Mouse (Mus musculus) telencephalon, adult 2 months (tissue): ENCODE results near the gene Sncg.
"Not testable (repeated sequence)": the region's sequence is repeated elsewhere in the genome, so short reads cannot be mapped to it uniquely, and the experiment has no call there.

Experiments used
- DNase-seq: peaks from one replicate; pipeline ENCODE4 v3.0.0-alpha.2; 2011; ENCODE audit warnings: low read depth, low spot score

The Sncg gene

GRCm38 (mm10) chr14:34374577-34374976, at the start of gene Sncg:
Sncg (minus strand) TSS chr14:34374789.
- DNase-seq: no peak

- no peak for DNase-seq
Observed at GRCm38 (mm10) chr14:34421078-34421477, 46.5 kb upstream of the Sncg start.

DNA sequence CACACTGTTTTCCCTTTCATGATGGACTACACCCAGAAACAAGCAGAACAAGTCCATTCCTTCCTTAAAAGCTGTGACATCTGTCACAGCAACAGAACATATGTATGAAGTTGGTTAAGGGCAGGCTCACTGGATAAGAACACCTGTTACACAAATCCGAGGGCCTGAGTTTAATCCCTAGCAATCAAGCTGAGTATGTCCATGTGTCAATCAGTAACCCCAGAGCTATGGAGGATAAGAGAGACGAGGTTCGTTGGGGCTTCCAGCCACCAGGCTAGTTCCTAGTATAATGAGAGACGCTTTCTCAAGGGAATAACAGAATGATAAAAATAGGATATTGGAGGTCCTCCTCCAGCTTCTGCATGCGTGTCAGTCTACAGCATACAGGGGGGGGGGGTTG, 42.9 kb upstream of the Sncg start:
- DNase-seq: no peak

GRCm38 (mm10) chr14:34416946-34417345, 42.4 kb upstream of the Sncg start:
- not testable (repeated sequence) for DNase-seq

DNA sequence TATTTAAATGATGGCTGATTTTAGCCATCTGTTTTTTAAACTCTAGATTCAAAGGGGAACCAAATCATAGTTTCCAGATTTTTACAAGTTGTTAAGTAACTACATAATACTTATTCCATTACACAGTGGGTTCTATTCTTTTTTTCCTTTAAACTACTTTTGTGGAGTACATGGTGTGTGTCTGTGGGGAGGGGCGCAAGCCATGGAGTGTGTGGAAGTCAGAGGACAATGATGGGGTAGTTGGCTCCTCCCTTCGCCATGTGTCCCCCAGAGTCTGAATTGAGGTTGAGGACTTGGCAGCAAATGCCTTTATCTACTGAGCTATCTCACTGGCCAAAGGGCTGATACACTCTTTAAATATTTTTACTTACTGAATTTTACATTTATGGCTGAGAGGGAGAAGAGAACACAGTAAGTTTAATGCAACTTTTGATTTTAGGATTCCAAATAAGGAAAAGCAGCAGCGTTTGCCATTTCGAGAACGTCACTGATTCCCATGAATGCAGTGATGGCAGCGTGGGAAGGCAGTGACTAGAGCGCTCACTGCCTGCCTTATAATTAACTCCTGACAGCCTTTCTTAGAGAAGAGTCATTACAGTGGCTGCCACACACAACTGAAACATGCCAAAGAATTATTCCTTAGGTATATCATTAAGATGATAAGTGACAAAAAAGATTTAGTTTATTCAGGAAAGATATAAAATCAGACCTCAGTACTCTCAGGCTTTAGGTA, 37.7 kb upstream of the Sncg start:
- peak; percentile 8 for DNase-seq

- DNase-seq: no peak
Observed at GRCm38 (mm10) chr14:34410716-34411115, 36.1 kb upstream of the Sncg start.

GRCm38 (mm10) chr14:34403424-34403823, 28.8 kb upstream of the Sncg start:
- no peak for DNase-seq

GRCm38 (mm10) chr14:34402871-34403270, 28.3 kb upstream of the Sncg start:
- no peak for DNase-seq

DNA sequence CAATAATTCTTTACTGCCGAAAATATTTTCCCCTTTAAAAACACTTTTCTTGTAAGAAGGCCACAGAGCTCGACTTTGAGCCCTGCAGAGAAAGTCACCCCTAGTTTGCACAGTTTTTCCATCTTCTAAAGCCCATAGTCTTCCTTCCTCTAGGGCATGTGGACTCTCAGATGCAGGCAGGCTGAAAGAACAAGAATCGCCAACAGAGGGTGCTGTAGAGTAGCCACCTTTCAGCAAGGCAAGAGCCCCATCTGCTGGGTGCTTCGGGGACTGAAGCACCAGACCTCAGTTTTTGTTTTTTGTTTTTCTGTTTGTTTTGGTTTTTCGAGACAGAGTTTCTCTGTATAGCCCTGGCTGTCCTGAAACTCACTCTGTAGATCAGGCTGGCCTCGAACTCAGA, 26.5 kb upstream of the Sncg start:
- DNase-seq: peak; percentile 21

GRCm38 (mm10) chr14:34400021-34400420, 25.4 kb upstream of the Sncg start:
- DNase-seq: no peak

- no peak for DNase-seq
Observed at GRCm38 (mm10) chr14:34399301-34399700, 24.7 kb upstream of the Sncg start.

DNA sequence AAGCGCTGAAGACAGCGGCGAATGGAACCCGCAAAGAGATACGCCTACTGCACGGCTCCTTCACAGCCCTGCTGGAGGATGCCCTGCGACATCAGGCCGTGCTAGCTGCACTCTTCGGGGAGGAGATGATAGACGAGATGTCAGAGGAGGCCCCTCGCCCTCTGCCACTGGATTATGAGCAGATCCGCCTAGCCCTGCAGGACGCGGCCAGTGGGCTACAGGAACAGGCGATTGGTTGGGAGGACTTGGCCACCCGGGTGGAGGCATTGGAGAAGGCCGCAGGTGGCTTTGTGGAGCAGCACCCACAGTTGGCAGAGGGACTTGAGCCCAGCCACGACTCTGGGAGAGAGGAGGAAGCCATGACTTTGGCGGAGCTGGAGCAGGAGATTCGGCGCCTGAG, 24.3 kb upstream of the Sncg start:
- DNase-seq: no peak

DNA sequence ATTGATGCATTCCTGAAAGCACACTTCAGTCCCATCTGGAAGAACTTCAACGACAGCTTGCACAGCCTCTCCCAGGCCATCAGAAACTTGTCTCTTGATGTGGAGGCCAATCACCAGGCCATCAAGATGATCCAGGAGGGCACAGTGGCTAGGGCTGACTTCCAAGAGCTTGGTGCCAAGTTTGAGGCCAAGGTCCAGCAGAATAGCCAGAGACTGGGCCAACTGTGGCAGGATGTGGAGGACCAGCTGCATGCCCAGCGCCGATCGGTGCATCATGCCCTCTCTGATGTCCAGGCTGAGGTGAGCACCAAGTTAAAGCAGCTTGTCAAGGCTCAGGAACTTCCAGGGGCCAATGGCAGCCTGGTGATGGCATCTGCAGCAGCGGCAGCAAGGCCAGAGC, 23.3 kb upstream of the Sncg start:
- DNase-seq: no peak

DNA sequence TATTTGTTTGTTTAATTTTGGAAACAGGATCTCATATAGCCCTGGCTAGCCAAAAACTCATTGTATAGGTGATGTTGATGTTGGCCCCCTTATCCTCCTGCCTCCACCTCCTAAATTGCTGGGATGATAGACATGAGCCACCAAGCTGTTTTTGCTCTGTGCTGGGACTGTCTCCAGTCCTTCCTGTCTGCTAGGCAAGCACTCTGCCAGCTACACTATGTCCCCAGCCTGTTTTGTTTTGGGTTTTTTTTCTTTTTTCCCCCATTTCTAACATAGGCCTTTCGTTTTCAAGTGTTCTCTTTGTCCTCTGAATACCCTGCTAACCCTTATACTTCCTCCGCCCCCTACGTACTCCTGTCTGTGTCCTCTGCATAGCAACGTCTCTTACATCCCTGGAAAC, 18.7 kb upstream of the Sncg start:
- no peak for DNase-seq

GRCm38 (mm10) chr14:34382921-34383704, 8.5 kb upstream of the Sncg start:
- no peak for DNase-seq

GRCm38 (mm10) chr14:34378560-34379331, 4.2 kb upstream of the Sncg start:
- no peak for DNase-seq

DNA sequence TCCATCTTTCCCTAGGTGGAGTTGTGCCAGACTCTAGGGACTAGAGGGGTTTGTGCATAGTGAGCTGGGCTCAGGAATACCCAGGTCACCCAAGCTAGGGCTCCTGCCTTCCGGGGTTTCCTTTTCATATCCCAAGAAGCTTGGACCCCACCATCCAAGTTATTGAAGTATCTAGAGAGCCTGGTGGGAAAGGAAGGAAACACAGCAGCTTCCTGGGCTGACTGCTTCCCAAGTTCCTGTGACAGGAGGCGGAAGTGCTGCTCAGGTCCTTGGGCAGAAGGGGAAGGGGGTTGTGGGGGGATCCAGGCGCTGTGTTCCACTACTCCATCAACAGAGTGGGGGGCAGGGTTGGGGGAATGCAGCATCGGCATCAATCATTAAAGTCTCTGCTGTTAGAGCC, 2.5 kb upstream of the Sncg start:
- DNase-seq: no peak

DNA sequence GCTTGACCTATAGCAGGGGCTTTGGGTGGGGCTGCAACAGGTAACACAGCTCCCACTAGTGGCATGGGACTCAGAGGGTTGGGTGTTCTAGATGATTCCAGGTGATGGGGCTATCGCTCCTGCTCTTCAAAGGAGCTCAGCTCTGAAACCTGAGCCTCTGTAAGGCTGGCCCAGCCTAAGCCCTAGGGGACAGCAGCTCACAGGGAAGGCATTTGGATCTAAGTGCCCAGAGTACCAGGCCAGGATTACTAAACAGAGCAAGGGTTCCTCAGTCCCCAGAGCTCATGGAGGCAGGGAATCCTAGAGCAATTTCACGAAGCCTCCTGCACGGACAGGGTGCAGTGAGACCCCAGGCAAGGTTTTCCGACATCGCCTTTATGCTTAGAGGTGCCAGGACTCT, 1.4 kb upstream of the Sncg start:
- DNase-seq: no peak

DNA sequence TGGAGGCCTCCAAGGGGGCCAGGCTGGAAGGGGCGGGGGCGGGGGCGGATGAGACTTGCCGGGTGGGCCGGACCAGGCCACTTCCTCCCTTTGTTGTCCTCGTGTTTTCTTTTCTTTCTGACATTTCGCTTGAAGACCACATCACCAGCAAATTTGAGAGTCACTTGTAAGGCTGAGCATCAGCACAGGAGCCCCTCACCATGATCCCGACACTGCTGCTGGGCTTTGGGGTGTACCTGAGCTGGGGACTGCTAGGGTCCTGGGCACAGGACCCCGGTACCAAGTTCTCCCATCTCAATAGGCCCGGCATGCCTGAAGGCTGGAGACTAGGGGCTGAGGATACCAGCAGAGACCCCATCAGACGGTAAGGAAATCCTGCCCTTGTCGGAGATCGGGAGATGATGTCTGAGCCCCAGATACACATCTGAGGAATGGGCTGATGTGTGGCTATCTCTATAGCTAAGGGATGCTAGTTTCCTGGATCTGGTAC, 871 bp upstream of the Sncg start, which contains the start of gene Mmrn2:
Mmrn2 (plus strand) TSS at position 51 of the 490 bp plus-strand sequence.
- DNase-seq: no peak

- no peak for DNase-seq
Observed at GRCm38 (mm10) chr14:34373581-34373980, 1.0 kb downstream of the Sncg start.

DNA sequence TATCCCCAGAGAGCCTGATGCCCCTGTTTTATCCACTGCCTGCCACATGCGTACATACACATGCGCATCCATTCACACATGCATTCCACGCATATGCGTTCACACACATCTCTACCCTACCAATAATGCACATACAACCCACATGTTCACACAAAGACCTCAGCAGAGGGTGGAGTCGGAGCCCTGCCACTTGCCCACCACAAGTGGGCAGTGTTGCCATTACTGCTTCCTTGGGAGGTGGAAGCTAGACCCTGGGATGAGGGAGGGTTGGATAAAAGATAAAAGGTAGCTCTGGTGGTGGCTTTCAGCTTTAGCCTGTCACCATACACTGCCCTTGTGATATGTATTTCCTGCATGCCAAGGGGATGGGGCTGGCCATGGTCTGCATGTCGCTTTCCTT, 1.9 kb downstream of the Sncg start:
- DNase-seq: no peak

GRCm38 (mm10) chr14:34371763-34372162, 2.8 kb downstream of the Sncg start:
- no peak for DNase-seq
